Mouse (Mus musculus): ENCODE data around the gene Sult5a1. TPM values are rescaled to one million over a fixed set of nuclear protein-coding genes. Genes with fewer than 3 reads are reported as not detected.

Gene Sult5a1
- polyA plus RNA-seq, 1 experiment, result 0.39 TPM

DNA sequence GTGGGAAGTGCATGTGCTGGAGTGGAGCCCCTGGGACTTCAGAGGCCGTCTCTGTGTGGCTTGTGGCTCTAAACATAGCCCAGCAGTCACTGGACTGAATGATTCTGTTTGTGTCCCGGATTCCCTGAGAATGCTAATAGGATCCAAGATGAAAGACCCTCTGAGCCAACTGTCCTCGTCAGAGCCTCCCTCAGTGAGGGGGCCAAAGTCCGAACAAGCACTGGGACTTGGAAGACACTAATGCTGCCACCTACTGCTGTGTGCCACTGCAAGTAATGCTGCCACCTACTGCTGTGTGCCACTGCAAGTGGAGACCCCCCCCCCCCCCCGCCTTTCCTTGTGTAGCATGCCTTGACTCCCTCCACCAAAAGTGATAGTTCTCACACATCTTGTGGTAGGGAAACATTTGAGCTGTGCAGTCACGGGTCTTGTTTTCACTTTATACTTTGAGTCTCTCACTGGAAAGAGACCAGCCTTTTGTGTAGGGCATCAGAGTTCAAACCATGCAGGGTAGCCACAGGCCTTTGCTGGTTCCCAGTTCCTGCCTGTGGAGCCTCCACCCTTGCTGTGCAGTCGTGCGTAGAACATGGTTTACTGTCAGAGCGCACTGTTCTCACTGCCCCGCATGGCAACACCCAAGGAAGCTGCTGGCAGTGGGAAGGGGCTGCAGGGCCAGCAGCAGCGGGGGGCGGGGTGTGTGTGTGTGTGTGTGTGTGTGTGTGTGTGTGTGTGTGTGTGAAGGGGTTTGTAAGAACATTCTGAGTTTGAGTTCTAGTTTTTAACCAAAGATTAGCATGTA lies 60.1 kb downstream of the Sult5a1 start:
- WGBS, result 37% methylated on average over 12 of the region's 12 CpGs
- H3K27me3 ChIP-seq (ENCODE audit: control insufficient read depth, insufficient read depth, low read length), result no peaks in the 10 kb centered on the region
- H3K4me1 ChIP-seq (ENCODE audit: control insufficient read depth, insufficient read depth, low read length), result no peaks in the 10 kb centered on the region
- TF ChIP-seq CTCF (IDR thresholded peaks at IDR 0.05; ENCODE audit: borderline replicate concordance, insufficient read depth, low read depth, low read length) (no peak), POLR2A (IDR thresholded peaks at IDR 0.05; ENCODE audit: borderline replicate concordance, insufficient read depth, low read length) (no peak)
- DNase-seq, result peak in 1 of 2 experiments; percentile 39
- no peak overlapping the region for H3K4me3 ChIP-seq (replicated peaks; ENCODE audit: insufficient read depth, low read depth, low read length)
- H3K27ac ChIP-seq (ENCODE audit: insufficient read depth, low read length), result no peak overlapping the region

DNA sequence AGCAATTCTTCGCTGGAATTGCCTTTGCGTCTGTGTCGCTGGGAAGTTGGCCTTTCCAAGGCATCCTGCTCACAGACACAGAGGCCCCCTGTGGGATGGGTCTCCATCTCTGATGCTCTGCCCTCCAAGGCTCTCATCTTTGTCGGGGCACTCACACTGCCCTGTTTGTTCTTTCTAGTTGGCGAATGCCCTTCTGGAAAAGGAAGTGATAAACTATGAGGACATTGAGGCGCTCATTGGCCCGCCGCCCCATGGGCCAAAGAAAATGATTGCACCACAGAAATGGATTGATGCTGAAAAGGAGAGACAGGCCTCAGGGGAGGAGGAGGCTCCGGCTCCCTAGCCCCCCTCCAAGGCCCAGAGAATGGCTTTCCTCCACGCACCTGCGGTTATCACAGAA lies 60.9 kb downstream of the Sult5a1 start:
- no peak for TF ChIP-seq CTCF (IDR thresholded peaks at IDR 0.05; ENCODE audit: borderline replicate concordance, insufficient read depth, low read depth, low read length)
- TF ChIP-seq POLR2A (IDR thresholded peaks at IDR 0.05; ENCODE audit: borderline replicate concordance, insufficient read depth, low read length), result no peak
- H3K27me3 ChIP-seq (ENCODE audit: control insufficient read depth, insufficient read depth, low read length), result no peaks in the 10 kb centered on the region
- WGBS, result 68% methylated on average over 11 of the region's 11 CpGs
- H3K27ac ChIP-seq (ENCODE audit: insufficient read depth, low read length), result no peak overlapping the region
- no peaks in the 10 kb centered on the region for H3K4me1 ChIP-seq (ENCODE audit: control insufficient read depth, insufficient read depth, low read length)
- no peak overlapping the region for H3K4me3 ChIP-seq (replicated peaks; ENCODE audit: insufficient read depth, low read depth, low read length)
- peak in 1 of 2 experiments; percentile 14 for DNase-seq

Other genes starting within 250 kb of the Sult5a1 start
- gene Ankrd11, start 116.0 kb downstream of the Sult5a1 start, polyA plus RNA-seq (2012; rRNA removed), result 104 and 105 TPM in 2 replicates
- gene Spg7, start 95.4 kb downstream of the Sult5a1 start, polyA plus RNA-seq (2012; rRNA removed), result 103 and 104 TPM in 2 replicates
- gene Rpl13, start 56.0 kb downstream of the Sult5a1 start, polyA plus RNA-seq (2012; rRNA removed), result 829 and 864 TPM in 2 replicates
- gene Cpne7, start 40.9 kb downstream of the Sult5a1 start, polyA plus RNA-seq (2012; rRNA removed), result 6.2 and 7.1 TPM in 2 replicates
- gene Dpep1, start 27.9 kb upstream of the Sult5a1 start, polyA plus RNA-seq (2012; rRNA removed), result 0.16 and 0.59 TPM in 2 replicates
- 95.0 and 98.2 TPM in 2 replicates for gene Chmp1a, start 54.4 kb upstream of the Sult5a1 start, polyA plus RNA-seq (2012; rRNA removed)
- 6.4 TPM in 2 replicates for gene Spata33, start 54.5 kb upstream of the Sult5a1 start, polyA plus RNA-seq (2012; rRNA removed)
- 92.1 and 97.0 TPM in 2 replicates for gene Cdk10, start 66.5 kb upstream of the Sult5a1 start, polyA plus RNA-seq (2012; rRNA removed)
- gene Spata2l, start 77.9 kb upstream of the Sult5a1 start, polyA plus RNA-seq (2012; rRNA removed), result 18.5 and 22.1 TPM in 2 replicates
- gene Zfp276, start 95.9 kb upstream of the Sult5a1 start, polyA plus RNA-seq (2012; rRNA removed), result 33.5 and 36.8 TPM in 2 replicates
- 83.7 and 86.7 TPM in 2 replicates for gene Vps9d1, start 96.0 kb upstream of the Sult5a1 start, polyA plus RNA-seq (2012; rRNA removed)
- 3.9 and 4.5 TPM in 2 replicates for gene Fanca, start 160.3 kb upstream of the Sult5a1 start, polyA plus RNA-seq (2012; rRNA removed)
- 33.0 and 36.4 TPM in 2 replicates for gene Spire2, start 174.4 kb upstream of the Sult5a1 start, polyA plus RNA-seq (2012; rRNA removed)
- 691 and 692 TPM in 2 replicates for gene Tcf25, start 215.4 kb upstream of the Sult5a1 start, polyA plus RNA-seq (2012; rRNA removed)
- 0.05 and 0.06 TPM in 2 replicates for gene Mc1r, start 248.8 kb upstream of the Sult5a1 start, polyA plus RNA-seq (2012; rRNA removed)

Data from cerebellum, adult 2 months (tissue).